Mouse (Mus musculus) megakaryocyte-erythroid progenitor cell, adult 5-6 weeks (primary cell): Measurements from ENCODE around the gene Meis2. TPM values are rescaled to one million over a fixed set of nuclear protein-coding genes. Genes with fewer than 3 reads are reported as not detected.

Experiments
- ATAC-seq: replicated peaks from 2 replicates; pipeline ENCODE4 v1.8.0; 2016; ENCODE audit warnings: mild to moderate bottlenecking, inconsistent platforms; ENCODE audit not compliant: severe bottlenecking, poor library complexity, low FRiP score, low TSS enrichment
- total RNA-seq, 2 experiments: library from RNA; stranded (forward) in 1 of 2; stranded (reverse) in 1 of 2; fragments of 200-1000, 215-1000 nt in 1 of 2; fragments of >200 nt in 1 of 2; fragmentation: Nextera tagmentation in 1 of 2; gene quantifications; 2 replicates each; pipeline ENCODE4 v1.2.3; 2014 to 2017

The Meis2 gene
- total RNA-seq, 2 experiments from 2014 or later = not detected

DNA sequence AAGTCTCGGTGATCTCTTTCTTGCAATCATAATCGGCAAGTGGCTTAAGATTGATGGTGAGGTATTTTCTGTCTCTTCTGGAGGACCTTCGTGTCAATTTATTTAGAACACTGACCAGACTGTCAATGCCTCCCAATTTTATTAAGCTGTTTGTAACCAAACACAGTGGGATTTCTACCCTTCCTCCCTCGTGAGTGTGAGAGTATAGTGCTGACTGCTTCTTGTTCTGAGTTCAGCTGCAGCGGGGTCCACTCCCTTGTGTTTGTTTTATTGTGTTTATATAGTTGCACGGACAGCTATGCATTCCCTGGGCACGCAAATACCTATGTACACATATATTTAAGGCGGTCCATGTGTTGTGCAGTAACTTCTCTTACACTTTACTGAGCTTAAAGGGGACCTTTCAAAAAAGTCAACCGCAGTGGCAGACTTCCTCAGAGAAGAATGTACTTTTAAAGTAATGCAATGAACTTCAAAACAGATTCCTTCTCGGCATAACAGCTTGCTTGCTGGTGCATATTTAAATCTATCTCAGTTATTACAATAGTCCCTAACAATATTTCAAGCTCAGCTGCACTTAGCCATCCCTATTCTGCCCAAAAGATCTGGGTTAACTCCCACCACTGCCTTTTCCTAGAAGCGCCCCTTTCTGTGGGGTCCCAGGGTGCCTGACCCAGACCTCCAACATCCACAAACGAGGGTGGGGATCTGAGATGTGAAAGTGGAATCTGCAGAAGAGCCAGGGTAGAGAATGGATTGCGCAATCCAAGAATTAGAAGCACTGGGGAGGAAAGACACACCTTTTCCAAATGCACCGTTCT lies 211.4 kb downstream of the Meis2 start:
- ATAC-seq = no peak

DNA sequence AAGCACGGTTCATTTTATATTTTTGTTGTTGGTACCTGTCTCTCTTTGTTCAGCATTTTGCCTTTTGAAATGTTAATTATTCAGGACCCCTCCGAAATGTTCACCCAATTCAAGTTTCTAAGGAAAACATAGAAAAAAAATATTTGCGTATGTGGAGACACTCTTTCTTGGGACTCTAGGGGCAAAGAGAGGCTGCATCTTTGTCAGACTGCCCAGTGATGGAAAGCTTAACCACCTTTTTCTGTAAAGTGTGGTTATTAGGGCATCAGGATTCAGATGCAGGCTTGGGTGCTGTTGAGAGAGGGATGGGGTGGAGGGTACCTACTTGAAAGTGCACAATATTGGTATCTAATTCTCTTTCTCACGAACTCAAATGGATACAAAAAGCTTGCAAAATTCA lies 212.4 kb downstream of the Meis2 start:
- no peak for ATAC-seq

DNA sequence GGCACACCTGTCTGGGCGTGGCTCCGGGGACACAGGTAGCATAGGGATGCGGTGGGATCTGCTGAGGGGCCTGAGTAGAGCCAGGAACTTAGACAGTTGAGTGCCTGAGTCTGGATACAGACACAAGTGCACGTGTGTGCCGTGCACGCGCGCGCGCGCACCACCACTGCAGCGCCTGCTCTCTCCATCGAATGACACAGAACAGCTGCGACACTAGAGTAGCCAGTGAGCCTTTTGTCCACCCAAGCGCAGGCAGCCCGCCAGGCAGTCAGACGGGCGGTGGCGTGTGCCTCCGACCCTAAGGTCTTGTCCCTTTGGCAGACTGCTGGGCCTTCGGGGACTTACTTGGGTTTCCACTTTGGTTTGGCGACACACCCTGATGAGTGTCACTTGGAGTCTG lies 213.0 kb downstream of the Meis2 start:
- no peak for ATAC-seq

DNA sequence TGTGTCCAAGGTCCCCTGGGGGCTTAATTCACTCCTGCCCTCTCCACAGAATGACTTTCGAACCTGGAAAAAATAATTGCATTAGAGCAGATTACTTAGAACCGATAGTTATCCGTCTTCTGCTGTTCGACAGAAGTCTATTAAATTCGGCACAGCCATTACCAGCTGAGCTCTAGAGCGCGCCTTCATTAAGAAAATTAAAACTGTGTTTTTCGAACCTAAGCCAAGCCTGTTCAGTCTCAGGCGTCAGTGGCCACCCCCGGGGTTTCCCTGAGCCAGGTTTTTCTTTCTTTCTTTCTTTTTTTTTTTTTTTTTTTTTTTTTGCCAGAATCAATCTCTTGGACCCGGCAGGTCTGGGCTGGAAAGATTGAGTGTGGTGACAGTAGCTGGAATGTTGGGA lies 213.5 kb downstream of the Meis2 start:
- no peak for ATAC-seq

DNA sequence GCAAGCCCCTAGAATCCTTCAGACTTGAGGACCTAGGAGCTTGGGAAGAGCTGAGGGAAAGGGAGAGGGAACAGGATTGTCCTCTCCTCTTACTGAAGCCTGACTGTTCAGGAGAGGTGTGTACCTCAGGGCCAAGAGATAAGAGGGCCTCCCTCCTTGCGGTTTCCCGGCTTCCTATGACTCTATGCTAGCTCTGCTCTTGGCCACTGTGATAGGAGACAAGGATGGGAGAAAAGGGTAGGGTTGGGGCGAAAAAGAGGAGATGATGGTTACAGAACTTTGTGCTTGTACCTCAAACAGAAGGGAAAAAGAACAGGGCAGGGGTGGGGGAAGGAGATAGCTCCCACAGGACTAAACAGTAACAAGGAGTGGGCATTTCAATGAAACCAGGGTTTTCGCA lies 214.7 kb downstream of the Meis2 start:
- no peak for ATAC-seq

DNA sequence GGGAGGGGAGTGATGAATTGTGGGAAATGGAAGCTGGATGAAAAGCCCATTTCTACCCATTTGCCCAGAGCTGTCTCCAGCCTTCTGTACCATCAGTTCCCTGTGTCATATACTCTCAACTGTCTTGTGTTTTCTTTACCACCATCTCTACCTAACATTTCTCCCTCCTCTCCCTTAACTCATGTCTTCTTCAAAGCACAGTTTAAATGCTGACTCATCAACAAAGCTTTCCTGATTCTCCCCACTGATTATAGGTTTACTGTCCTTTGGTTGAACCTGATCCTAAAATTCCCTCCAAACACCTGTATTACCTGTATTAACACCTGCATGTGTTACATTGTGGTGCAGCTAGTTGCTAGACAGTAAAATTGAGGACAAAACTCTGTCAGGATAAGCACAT lies 222.8 kb downstream of the Meis2 start:
- no peak for ATAC-seq

DNA sequence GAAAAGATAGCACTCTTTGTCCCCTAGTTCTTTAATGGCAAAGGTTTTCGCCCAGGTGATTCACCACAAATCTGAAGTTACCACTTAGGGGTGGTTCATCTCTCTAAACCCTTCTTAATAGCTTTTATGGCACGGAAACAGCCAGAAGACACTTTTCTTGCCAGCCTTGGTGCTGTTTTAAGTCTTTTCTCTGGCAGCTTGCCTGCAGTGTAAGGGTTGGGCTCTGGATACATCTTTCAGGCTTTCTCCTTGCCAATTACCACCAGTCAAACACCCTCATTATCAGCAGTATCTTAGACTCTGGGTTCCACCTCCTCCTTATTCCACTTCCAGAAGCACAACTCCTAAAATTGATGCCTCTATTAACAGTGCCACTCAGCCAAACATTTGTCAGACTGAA lies 229.6 kb downstream of the Meis2 start:
- ATAC-seq = no peak

DNA sequence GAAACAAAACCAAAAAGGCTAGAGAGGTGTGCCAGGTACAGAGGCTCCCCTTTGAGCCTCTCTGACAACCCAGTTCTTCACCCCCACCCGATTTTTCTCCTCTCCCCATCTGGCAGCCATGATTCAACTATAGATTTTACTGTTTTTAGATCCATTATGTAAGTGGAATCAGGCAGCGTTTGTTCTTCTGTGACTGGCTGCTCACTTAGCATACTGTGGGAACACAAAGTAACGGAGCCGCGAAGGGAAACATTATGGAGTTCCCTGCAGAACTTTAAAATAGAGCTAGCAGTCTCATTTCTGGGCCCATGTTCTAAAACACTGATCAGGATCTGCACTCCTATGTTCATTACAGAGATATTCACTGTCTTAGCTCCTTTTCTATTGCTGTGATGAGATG lies 243.3 kb downstream of the Meis2 start:
- ATAC-seq = no peak

DNA sequence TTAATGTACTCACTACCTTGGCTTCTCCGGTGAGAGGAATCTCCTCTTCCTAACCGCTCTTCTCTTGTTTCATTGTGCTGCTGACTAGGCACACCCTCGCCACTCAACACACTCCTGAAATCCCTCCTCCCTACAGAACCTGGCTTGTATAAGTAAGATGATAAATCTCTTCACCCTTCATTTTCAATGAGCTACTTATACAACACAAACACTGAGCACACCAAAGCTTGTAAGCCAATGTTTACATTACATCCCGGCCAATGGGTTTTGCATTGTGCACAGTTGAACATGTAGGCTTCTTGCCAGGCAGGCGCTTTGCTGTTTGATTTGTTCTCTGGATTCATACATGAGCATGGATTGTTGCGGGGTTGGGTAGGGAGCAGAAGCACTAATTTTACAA lies 247.7 kb downstream of the Meis2 start:
- ATAC-seq = no peak

DNA sequence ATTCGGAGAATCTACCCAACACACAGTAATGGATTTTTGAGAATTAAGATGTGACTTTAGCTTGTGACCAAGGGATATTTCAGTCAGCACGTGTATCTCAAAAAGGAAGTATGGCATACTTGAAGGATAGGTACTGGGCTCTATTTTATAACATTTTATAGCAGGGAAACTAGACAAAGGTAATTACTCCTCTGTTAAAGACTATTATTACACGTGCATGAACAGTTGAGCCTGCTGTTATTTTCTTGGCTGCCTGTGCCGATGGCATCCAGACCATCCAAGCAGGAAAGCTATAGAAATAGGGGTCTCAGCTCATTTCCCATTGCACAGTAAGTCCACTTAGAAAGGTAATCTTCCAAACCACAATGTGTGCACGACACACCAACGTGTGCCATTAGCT lies 251.9 kb downstream of the Meis2 start:
- ATAC-seq = no peak

DNA sequence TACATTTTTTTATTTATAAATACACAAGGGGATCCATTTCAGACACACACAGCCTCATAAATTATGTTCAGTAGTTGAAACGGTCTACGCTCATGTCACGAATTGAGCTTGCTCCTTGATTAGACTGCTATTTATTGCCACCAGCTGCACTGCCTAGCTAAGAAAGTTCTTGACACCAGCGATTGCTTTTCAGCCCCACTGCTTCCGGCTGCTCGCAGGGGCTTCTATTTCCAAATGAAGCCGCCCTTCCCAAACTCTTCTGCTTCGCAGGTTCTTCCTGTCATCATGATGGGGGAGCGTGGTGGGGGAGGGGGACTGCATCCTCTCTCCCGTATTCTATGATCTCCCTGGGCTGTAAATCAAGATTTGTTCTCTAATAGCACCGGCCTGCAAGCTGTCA lies 252.3 kb downstream of the Meis2 start:
- ATAC-seq = no peak
